Mouse (Mus musculus): ENCODE measurements around the gene Ptpn14.

Ptpn14 gene

DNA sequence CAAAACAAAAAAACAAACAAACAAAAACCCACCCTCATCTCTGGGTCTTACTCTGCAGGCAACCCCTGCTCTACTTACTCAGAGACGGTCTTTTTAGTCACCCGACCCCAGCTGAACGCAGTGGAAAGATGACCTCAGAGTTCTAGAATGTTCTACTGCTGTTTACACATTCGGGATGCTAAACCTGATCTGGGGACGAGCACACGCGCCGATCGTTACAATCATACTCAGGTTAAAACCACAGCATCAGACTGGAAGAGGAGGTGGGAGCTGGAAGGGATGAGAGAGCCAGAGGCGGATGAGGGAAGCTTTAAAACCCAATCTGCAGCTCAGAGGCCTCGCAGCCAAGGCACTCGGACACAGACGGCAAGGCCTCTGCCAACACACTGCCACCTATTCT is 170.6 kb downstream of the Ptpn14 start:
- no peak for DNase-seq (ENCODE audit: low read depth, low spot score)

DNA sequence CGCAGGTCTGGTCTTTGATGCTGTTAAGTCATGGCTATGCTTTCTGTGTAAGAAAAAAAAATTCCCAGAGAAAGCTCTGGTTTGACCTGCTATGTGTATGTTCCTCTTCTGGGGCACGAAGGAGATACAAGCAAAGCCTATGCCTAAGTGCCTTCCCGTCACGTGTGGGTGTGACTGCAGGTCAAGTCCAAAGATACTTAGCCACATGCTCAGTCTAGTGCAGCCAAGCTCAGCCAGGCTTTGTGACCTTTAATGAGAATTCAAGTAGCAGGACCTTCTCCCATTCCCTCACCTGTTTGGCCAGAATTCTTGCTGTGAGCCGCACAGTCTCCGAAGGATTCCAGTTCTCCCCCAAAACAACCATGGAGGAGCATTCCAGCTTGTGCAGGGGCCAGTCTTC is 171.5 kb downstream of the Ptpn14 start:
- DNase-seq (ENCODE audit: low read depth, low spot score) = no peak

DNA sequence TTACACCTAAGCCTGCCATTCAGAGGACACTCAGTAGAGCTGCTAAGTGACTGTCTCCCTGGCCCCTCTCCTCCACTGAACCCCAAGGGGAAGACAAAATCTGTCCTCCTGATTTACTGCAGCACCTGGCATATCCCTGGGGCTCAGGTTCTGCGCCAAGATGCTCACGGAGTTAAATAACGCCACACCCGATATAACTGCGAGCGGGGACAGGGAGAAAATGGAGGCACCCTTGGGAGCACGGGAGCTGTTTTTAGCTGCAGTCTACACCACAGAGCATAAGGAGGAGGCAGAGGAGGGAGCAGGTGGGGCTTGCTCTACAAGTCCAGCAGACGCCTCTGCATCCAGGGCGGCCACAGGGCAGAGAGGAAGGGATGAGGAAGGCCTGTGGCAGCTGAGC is 174.3 kb downstream of the Ptpn14 start:
- DNase-seq (ENCODE audit: low read depth, low spot score) = no peak

- no peak for DNase-seq (ENCODE audit: low read depth, low spot score)
These were observed 175.1 kb downstream of the Ptpn14 start for GRCm38 (mm10) chr1:189903169-189903568.

GRCm38 (mm10) chr1:189910685-189911345 is 182.7 kb downstream of the Ptpn14 start:
- no peak for DNase-seq (ENCODE audit: low read depth, low spot score)

DNA sequence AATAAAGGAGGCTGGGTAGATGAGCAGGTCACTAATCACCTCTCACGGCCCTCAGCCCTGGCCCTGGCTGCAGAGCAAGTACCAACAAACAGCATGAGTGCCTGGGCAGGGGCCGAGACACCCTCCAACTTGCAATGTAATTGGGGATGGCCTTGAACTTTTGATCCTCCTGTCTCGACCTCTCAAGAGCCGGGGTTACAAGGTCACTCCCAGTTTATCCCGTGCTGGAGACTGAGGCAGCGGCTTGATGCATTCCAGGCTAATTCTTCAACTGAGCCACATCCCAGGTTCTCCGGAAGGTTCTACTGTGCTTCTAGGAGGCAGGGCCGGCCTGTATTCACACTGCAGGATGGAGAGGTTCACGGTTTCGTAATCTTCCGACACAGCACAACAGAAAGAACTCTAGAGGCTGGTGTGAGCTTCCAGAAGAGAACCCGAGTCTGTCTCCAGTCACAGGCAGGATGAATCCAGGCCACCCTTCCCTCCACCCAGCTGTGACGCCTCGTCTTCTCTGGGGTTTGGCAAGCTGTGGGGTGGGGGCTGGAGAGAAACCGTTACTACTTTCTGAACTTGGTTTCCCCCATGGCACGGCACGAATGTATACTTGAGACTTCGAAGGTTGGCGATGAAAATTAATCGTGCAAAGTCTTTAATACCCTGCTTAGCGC is 185.2 kb downstream of the Ptpn14 start:
- DNase-seq (ENCODE audit: low read depth, low spot score) = no peak

DNA sequence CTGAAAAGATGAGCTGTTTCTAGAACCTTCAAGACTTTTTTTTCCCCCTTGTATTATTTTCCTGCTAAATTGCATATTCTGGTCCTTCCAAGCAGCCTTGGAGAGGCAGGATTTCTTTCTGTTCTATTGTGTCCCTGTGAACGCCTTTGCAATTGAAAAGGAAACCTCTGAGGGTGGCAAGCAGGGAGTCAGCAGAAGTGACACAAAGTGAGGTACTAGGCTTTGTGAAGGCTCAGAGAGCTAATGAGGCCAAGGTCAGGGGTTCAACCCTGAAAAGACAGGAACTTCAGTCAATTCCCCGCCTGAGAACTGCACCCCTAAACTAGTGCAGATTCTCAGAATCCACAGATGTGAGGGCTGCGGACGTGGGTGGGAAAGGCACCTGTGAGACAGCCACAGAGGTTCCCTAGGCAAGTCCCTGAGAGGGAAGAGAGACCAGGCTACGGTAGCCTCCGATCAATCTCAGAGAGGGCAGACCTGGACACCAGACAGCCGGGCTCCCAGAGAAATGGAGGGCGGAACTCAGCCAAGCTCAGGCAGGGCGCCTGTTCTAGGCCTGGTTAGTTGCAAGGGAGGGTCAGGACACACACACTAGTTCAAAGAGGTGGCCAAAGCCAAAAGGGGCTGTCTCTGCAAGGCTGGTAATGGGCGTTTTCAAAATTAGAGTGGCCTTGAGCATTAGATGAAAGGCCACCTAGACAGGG is 188.5 kb downstream of the Ptpn14 start:
- no peak for DNase-seq (ENCODE audit: low read depth, low spot score)

- no peak for DNase-seq (ENCODE audit: low read depth, low spot score)
These were observed 189.0 kb downstream of the Ptpn14 start for GRCm38 (mm10) chr1:189917126-189917500.

GRCm38 (mm10) chr1:189919756-189920155 is 191.7 kb downstream of the Ptpn14 start:
- DNase-seq (ENCODE audit: low read depth, low spot score) = no peak

- no peak for DNase-seq (ENCODE audit: low read depth, low spot score)
These were observed 192.9 kb downstream of the Ptpn14 start for GRCm38 (mm10) chr1:189920701-189921567.

DNA sequence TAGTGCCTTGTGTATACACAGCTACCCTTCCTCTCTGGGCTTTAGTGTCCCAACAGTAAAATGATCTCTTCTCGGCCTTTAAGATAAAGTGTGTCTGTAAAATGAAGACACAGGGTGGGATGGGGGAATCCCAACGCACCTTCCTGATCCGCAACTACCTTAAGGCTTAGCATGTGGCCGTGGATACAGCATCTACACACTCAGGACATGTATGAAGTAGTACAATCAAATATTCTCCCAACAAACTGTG is 193.4 kb downstream of the Ptpn14 start:
- DNase-seq (ENCODE audit: low read depth, low spot score) = no peak

GRCm38 (mm10) chr1:189921818-189922592 is 193.9 kb downstream of the Ptpn14 start, which contains the start of gene Smyd2:
Gene Smyd2 (minus strand): TSS chr1:189922363.
- peak; percentile 74 for DNase-seq (ENCODE audit: low read depth, low spot score)

DNA sequence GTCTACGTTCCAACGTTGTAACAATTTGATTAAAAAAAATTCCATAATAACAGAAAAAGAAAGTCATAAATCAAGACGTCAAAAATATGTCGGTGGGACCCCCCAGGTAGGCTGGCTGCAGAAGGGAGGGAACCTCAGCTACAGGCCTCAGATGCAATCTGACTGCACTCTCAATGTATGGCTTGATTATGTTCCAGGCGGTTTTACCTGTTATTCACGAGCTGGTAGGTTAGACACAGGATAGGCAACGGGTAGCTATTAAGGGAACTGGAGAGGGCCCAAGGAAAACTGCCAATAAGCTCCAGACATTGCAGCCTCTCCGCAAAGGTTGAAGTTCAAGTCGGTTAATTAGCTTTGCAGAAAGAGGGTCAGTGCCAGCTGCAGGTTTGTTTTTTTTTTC is 194.7 kb downstream of the Ptpn14 start:
- no peak for DNase-seq (ENCODE audit: low read depth, low spot score)

DNA sequence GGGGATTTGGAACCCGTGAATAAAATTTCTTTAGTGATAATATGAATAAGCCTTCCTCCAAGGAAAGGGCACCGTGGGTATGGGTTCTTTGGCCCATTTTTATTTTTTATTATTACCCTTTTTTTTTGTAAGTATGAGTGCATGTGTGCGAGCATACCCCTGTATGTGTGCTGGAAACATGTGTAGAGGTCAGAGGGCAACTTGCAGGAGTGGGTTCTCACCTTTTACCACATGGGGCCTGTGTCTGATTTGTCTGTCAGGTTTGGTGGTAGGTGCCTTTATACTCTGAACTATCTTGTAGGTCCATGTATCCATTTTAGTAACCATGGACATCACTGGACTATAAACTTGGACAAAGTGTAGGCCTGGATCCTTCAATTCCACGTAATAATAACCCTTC is 195.1 kb downstream of the Ptpn14 start:
- DNase-seq (ENCODE audit: low read depth, low spot score) = no peak

GRCm38 (mm10) chr1:189923871-189924568 is 196.0 kb downstream of the Ptpn14 start:
- DNase-seq (ENCODE audit: low read depth, low spot score) = no peak

- no peak for DNase-seq (ENCODE audit: low read depth, low spot score)
These were observed 198.2 kb downstream of the Ptpn14 start for GRCm38 (mm10) chr1:189926279-189926678.
